ENCODE assay signal across 17 mouse cellular contexts in genomic region chr16:89530547-89530946, GRCm38 (mm10). TPM values are rescaled to one million over a fixed set of nuclear protein-coding genes. Genes with fewer than 3 reads are reported as not detected.
DNase-seq lines count a peak whose midpoint lies in the region; ATAC-seq lines count a peak whose summit lies in the region.
"Had no signal": no experiment of that assay in that cellular context is flagged by ENCODE, and none has a peak within 500 bp of the region (broad histone marks: within the 10 kb centered on the region; RNA-seq: fewer than 3 reads in every experiment).

No protein-coding gene starts in this region.

- DNase-seq in brain, adult 2 months (ENCODE audit: low read depth, low spot score): peak; percentile 62
- peak; percentile 45 for DNase-seq in brain, embryonic 18.5 days (ENCODE audit: low read depth, low spot score)
- DNase-seq in hindbrain, embryonic 10.5 days (ENCODE audit: low spot score): no peak
- no peak for DNase-seq in gastrocnemius, postnatal 25 days
- no peak for DNase-seq in heart, postnatal 10 days
- DNase-seq in MN1 (ENCODE audit: low spot score): no peak
- DNase-seq: adrenal gland, postnatal 25 days; cerebellum, adult 18-20 months; kidney, postnatal 25 days; right cerebral cortex, postnatal 14 days had no signal

- intact Hi-C loops in heart, postnatal 10 days (cut with DNase I): no loop called here

- peak overlapping the region; percentile 36 for H3K4me2 ChIP-seq in midbrain, embryonic 13.5 days (replicated peaks)
- H3K4me2 ChIP-seq: liver, embryonic 11.5 days had no signal

- H3K9ac ChIP-seq in midbrain, embryonic 13.5 days (replicated peaks): no peak overlapping the region

- peaks cover 28% of the 10 kb centered on the region for H3K4me1 ChIP-seq in hindbrain, embryonic 10.5 days (replicated peaks)
- H3K4me1 ChIP-seq in midbrain, embryonic 13.5 days (replicated peaks): peaks cover 32% of the 10 kb centered on the region

- H3K9me3 ChIP-seq in hindbrain, embryonic 10.5 days: no peaks in the 10 kb centered on the region
- H3K9me3 ChIP-seq in midbrain, embryonic 13.5 days: no peaks in the 10 kb centered on the region
- H3K9me3 ChIP-seq: embryonic facial prominence, embryonic 10.5 days had no signal

- 22% methylated on average over 7 of the region's 7 CpGs for WGBS in hindbrain, embryonic 10.5 days
- 5% methylated on average over 7 of the region's 7 CpGs for WGBS in midbrain, embryonic 13.5 days

- no peaks in the 10 kb centered on the region for H3K27me3 ChIP-seq in hindbrain, embryonic 10.5 days (ENCODE audit: insufficient read depth, poor library complexity, severe bottlenecking)
- H3K27me3 ChIP-seq in midbrain, embryonic 13.5 days: no peaks in the 10 kb centered on the region

- H3K4me3 ChIP-seq in hindbrain, embryonic 10.5 days: no peak overlapping the region
- H3K4me3 ChIP-seq in midbrain, embryonic 13.5 days (replicated peaks): no peak overlapping the region
- H3K4me3 ChIP-seq: embryonic facial prominence, embryonic 10.5 days had no signal

- peak overlapping the region; percentile 81 for H3K27ac ChIP-seq in hindbrain, embryonic 10.5 days
- peak overlapping the region; percentile 81 for H3K27ac ChIP-seq in midbrain, embryonic 13.5 days
- H3K27ac ChIP-seq: embryonic facial prominence, embryonic 10.5 days had no signal

- no peaks in the 10 kb centered on the region for H3K36me3 ChIP-seq in hindbrain, embryonic 10.5 days
- H3K36me3 ChIP-seq in midbrain, embryonic 13.5 days: no peaks in the 10 kb centered on the region
- H3K36me3 ChIP-seq: embryonic facial prominence, embryonic 10.5 days had no signal

- ATAC-seq in midbrain, embryonic 13.5 days: peak; percentile 87
- ATAC-seq: inflammation-experienced regulatory T-cells, adult 6 months; lung, postnatal 0 days had no signal

RNA-seq across cellular contexts. Expression of gene Krtap7-1, which starts 22.4 kb away (rescaled TPM):
- not detected in 2 replicates for polyA plus RNA-seq in hindbrain, embryonic 10.5 days (2016; fragmentation: Nextera tagmentation; extraction: Ambion mirVana)
- not detected in 2 replicates for polyA plus RNA-seq in midbrain, embryonic 13.5 days (2015; fragmentation: Nextera tagmentation; extraction: Ambion mirVana)
- total RNA-seq in gastrocnemius, postnatal 25 days (2021): not detected
- total RNA-seq in heart, postnatal 10 days (2021): not detected
- total RNA-seq: adrenal gland, postnatal 25 days; left cerebral cortex, adult 8-10 months had no signal
- polyA plus RNA-seq: embryonic facial prominence, embryonic 10.5 days; inflammation-experienced regulatory T-cells, adult 6 months; liver, embryonic 11.5 days; lung, postnatal 0 days; urinary bladder, adult 2 months had no signal

RNA-seq across cellular contexts. Expression of gene Krtap11-1, which starts 40.4 kb away (rescaled TPM):
- not detected in 2 replicates for polyA plus RNA-seq in hindbrain, embryonic 10.5 days (2016; fragmentation: Nextera tagmentation; extraction: Ambion mirVana)
- polyA plus RNA-seq in midbrain, embryonic 13.5 days (2015; fragmentation: Nextera tagmentation; extraction: Ambion mirVana): not detected in 2 replicates
- total RNA-seq in gastrocnemius, postnatal 25 days (2021): not detected
- total RNA-seq in heart, postnatal 10 days (2021): not detected
- total RNA-seq: adrenal gland, postnatal 25 days; left cerebral cortex, adult 8-10 months had no signal
- polyA plus RNA-seq: embryonic facial prominence, embryonic 10.5 days; inflammation-experienced regulatory T-cells, adult 6 months; liver, embryonic 11.5 days; lung, postnatal 0 days; urinary bladder, adult 2 months had no signal

RNA-seq across cellular contexts. Expression of gene Krtap8-1, which starts 42.8 kb away (rescaled TPM):
- polyA plus RNA-seq in hindbrain, embryonic 10.5 days (2016; fragmentation: Nextera tagmentation; extraction: Ambion mirVana): not detected in 2 replicates
- polyA plus RNA-seq in midbrain, embryonic 13.5 days (2015; fragmentation: Nextera tagmentation; extraction: Ambion mirVana): not detected in 2 replicates
- not detected for total RNA-seq in gastrocnemius, postnatal 25 days (2021)
- not detected for total RNA-seq in heart, postnatal 10 days (2021)
- total RNA-seq: adrenal gland, postnatal 25 days; left cerebral cortex, adult 8-10 months had no signal
- polyA plus RNA-seq: embryonic facial prominence, embryonic 10.5 days; inflammation-experienced regulatory T-cells, adult 6 months; liver, embryonic 11.5 days; lung, postnatal 0 days; urinary bladder, adult 2 months had no signal

Comparison
In these comparisons a context has a peak if more than half of its experiments do, and no peak if none do; other contexts are left out.
1. DNase-seq: peak in brain, adult 2 months (single experiment) and brain, embryonic 18.5 days (single experiment); none in hindbrain, embryonic 10.5 days (single experiment), gastrocnemius, postnatal 25 days (single experiment), heart, postnatal 10 days (0 of 2) and MN1 (single experiment).